Mouse (Mus musculus): ENCODE measurements around the gene Ece1. TPM values are rescaled to one million over a fixed set of nuclear protein-coding genes. Genes with fewer than 3 reads are reported as not detected.

The Ece1 gene
- 5.6 TPM for polyA plus RNA-seq (2014; fragmentation: Illumina TruSeq; extraction: RNeasy Lipid Tissue Mini Kit (QIAGEN cat#74804); ENCODE audit: low replicate concordance)

DNA sequence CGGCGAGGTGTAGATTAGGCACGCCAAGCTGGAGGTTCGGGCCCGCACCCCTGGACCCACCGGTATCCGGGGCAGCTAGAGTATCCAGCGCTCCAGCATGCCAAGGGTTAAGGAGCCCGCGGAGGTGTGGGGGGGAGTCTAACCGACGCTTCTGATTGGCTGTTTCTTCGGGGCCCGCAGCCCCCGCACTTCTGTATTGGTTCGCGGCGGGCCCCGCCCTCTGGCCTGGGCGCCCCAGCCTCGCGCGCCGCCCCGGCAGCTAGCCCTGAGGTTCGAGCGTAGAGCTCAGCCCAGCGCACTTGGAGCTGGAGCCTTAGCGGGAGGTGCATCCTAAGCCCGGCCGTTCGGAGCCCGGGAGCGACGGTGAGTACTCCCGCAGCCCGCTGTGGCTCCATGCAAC lies at the start of gene Ece1:
Gene Ece1, plus strand, starts transcription at position 219 of the 400 bp plus-strand sequence.

DNA sequence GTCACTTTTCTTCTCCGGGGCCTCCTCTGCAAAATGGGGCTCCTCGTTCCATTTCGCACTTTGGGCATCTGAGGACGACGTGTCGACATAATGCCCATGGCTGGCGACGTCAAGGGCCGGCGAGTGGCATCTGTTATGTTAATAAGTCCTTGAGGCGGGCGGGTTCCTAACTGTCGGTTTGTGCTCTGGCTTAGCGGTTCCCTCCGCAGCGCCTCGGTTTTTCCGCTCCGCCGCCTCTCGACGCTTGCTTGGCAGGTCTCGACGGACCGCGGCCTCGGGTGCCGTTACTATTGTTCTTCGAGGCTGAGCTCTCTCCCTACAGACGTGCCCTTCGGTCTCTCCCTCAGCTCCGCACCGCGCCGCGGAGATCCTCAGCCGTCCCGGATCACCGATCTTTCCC lies 130.9 kb downstream of the Ece1 start, which contains the start of gene Eif4g3:
Gene Eif4g3, plus strand, starts transcription at position 133 of the 400 bp plus-strand sequence.

Other genes starting within 250 kb of the Ece1 start
- gene Rap1gap, start 197.5 kb upstream of the Ece1 start, polyA plus RNA-seq (2014; fragmentation: Illumina TruSeq; extraction: RNeasy Lipid Tissue Mini Kit (QIAGEN cat#74804); ENCODE audit: low replicate concordance) = 0.48 TPM
- gene Alpl, start 65.9 kb upstream of the Ece1 start, polyA plus RNA-seq (2014; fragmentation: Illumina TruSeq; extraction: RNeasy Lipid Tissue Mini Kit (QIAGEN cat#74804); ENCODE audit: low replicate concordance) = 0.45 TPM
- 14.1 TPM for gene Eif4g3, start 130.8 kb downstream of the Ece1 start, polyA plus RNA-seq (2014; fragmentation: Illumina TruSeq; extraction: RNeasy Lipid Tissue Mini Kit (QIAGEN cat#74804); ENCODE audit: low replicate concordance)